Mouse (Mus musculus) liver, adult (tissue): ENCODE results near the gene Enc1.

ENCODE experiments used
- GATA4 ChIP-seq: IDR thresholded peaks from 2 replicates; pipeline ENCODE4 v1.6.1; 2014; ENCODE audit warnings: mild to moderate bottlenecking, low read length; ENCODE audit not compliant: insufficient replicate concordance

Gene Enc1

DNA sequence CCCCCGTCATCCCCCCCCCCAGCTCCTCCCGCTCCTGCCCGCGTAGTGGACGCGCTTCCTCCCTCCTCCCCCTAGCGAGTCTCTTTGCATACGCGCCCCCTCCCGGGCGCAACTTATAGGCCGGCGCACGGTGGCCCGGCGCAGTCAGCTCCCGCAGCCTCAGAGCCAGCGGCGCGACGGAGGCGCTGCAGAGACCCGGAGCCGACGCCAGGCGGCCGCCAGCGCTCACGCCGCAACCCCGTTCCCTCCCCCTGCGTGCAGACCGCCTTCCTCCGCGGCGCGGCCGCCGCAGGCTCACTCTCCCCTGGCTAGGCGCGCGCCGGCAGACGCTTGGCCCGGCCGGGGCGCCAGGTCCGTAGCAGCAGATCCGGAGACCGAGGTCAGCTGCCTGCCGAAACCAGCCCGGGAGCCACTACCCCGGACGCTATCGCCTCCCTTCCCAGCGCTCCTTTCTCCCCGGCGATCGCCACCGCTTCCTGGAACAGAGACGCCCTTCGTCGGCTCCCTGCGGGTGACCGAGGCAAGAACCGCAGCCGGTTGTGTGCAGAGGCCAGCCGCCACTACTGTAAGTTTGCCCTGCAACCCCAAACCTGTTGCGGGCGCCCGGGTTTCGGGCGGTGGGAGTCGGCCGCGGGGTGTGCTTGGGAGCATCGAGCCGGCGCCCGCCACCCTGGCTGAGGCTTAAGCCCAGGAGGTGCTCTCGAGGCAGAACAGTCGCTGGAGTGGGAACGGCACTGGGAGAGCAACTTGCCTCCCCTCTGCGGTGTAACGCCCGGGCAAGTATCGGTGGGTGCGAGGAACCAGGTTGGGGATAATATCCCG lies at the start of gene Enc1:
Gene Enc1, plus strand, starts transcription at position 141 of the 822 bp plus-strand sequence.
- TF ChIP-seq GATA4, result no peak

DNA sequence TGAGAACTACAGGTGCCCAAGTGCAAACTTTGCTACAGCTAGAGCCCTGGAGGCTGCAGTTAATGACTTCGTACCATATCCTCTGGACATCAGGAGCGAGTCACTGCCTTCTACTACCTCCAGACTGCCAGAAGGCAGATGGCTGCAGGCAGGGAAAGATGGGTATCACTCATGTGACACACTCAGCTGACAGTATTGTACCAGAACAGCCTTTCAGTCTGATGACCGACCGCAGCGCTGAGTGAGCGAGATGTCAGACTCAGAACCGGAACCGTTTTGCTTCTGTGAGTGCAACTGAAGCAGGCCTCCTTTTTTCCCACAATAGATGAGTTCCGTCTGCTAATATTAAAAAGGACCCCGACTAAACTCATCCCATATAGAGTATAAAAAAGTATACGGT lies 48.3 kb upstream of the Enc1 start:
- TF ChIP-seq GATA4, result no peak

DNA sequence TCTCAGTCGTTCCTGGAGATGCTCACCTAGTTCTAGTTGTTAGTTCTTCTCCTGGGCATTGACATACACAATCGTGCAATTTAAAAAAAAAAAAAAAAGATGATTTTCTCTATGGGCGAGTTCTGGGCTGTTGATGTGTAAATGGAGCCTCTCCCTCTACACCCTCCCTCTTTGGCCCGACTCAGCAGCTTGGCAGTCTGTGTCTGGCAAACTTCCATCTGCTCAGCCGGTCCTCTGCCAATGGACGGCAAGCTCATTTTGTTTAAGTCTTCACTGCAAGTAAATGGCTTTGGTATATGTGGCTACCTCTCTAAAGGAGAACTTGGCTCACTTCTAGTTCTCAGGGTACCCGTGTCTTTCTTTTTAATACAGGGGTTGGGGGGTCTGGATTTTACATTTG lies 47.5 kb upstream of the Enc1 start:
- no peak for TF ChIP-seq GATA4

DNA sequence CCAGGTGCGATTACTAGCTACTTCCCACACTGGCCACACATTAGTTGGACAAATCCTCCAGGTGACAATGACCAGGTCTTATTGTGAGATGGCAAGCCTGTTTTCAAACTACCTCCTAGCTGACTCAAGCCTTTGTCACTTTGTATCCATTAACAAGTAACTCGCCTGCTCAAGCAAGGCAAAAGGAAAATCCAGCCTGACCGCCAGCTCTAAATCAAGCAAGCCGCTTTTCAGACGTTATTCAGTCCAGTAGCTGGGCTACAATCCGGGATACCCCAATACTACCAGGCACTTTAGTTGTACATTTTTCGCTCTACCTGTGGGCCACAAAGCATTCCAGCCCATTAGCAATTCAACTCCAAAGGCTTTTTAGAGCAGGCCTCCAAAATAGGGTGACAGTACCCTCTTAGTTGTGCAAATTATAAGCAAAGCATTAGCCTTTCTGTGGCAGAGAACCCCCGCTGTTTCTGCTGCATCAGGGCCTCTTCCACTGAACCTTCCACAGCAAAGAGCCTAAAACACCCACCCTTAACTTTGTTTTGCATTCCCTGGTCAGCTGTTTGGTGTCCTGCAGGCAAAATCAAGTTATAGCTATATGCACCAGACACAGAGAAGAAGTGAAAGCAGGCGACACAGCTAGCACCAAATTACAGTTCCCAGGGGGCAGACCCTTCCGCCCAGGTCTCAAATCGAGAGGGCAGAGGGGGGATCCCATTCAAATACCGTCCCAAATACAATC lies 44.5 kb upstream of the Enc1 start:
- TF ChIP-seq GATA4, result no peak

DNA sequence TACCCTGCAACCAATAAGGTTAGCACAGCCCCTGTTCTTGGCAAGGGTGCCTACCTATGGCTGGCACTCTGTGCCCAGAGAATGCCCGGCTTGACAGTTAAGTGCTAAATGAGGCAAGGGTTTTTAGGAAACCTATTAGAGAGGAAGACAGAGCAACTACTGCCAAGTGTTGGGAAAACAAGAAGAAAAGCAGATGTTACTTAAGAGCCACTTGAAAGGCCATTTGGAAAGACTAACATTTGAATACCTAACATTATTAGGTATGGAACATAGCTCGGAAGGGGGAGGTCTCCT lies 44.0 kb upstream of the Enc1 start:
- no peak for TF ChIP-seq GATA4

DNA sequence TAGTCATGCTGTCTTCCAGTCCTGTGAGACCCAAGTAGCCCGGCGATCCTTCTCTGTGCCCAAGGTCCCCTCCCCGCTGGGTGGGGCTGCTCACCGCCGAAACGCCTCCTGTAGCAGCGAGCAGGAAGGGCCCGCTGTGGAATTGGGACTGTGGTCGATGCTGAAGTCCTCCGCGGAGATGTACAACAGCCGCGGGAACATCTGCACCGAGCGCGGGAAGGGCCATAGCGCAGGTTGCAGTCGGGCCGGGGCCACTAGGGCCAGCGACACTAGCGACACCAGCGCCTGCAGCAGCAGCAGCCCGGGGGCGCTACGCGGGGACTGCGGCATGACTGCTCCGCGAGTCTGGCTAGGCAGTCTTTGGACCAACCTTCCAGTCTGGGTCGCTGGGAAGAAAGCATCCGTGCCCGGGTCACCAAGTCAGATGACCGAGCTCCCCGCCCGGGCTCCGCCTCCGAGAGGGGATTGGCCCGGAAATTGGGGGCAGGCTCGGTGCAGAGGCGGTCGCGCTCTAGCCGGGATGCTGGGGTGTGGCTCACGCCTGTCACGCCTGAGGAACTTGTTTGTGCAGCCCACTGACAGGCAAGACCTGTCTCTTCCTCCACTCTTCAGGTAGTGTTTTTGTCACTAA lies 42.9 kb upstream of the Enc1 start, which contains the start of gene Hexb:
Gene Hexb, minus strand, starts transcription at position 426 of the 631 bp plus-strand sequence.
- peak; percentile 19; the same call in 1 of the 2 replicates for TF ChIP-seq GATA4

DNA sequence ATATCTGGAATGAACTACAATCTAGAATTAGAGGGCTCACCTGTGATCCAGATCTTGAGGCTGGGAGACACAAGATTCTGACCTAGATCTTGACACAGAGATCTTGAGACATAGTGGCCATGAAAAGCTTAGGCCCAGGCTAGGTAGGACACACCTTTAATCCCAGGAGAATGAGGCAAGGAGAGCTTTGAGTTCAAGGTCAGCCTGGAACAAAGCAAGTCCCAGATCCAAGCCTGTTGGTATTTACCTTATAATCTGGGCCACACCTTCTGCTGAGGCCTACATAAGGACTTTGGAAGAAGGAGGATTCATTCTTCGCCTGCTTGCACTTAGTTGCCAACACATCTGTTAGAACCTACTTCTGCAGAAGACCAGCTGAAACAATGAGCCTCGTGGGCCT lies 41.8 kb upstream of the Enc1 start:
- no peak for TF ChIP-seq GATA4

DNA sequence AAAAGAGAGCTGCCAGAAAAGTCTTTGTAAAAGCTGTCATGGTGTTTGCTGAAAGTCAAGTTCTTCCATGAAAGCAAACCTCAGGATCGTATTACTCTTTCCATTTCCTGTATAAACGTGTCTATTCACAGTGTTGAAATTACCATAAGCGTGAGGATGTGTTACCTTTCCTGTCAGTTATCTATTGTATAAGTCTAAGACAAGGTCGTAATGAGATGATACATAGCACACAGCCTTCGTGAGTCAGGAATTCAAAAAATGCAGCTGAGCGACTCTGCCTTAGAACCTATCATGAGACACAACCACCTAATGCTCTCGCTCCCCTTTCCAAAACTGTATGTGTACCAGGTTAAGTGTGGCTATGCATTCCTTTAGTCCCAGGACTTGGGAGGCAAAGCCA lies 39.8 kb upstream of the Enc1 start:
- TF ChIP-seq GATA4, result no peak

DNA sequence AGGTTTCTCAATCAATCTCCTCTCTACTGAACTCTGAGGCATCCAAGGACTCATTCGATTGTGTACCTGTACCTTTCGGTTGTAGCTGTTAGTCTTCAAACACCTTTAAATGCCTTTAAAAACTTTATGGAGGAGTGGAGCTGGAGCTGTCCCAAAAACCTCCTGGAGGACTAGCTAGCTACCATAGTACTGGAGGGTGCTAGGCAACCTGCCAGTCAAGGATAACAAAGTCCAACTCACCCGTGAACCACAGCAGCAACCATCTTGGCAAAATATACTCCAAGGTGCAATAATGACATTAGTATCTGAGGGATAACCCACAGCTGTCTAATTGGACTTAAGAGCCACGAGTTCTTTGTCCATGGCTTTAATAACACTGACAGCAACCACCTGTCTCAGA lies 39.0 kb upstream of the Enc1 start:
- no peak for TF ChIP-seq GATA4

DNA sequence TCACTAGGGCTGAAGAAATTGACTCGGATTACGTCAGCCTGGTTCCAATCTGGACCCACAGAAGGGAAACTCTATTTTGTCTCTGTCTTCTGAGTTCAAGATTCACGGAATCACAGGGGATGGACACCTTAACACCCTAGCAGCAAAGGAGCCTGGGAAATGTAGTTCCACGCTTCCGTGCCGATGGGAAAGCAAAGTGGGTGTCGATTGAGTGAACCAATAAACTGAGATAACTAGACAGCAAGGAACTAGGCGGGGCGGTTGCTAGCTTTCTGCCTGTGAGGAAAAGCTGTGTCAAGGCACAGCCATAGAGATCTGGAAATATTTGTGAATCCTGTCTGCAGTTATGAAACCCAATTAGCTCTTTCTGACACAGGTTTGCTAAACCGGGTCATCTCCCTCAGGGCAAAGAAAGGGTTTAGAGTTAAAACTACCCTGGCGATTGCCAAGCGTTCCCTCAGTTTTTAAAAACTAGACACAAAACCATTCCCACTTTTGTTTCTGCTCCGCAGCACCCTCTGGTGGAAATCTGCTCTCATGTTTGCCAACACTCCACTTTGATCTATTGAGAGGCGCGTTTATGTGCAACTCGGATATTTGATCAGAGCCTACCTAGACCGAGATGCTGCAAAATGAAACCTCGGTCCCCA lies 35.7 kb upstream of the Enc1 start:
- peak; percentile 52; the same call in 1 of the 2 replicates for TF ChIP-seq GATA4

DNA sequence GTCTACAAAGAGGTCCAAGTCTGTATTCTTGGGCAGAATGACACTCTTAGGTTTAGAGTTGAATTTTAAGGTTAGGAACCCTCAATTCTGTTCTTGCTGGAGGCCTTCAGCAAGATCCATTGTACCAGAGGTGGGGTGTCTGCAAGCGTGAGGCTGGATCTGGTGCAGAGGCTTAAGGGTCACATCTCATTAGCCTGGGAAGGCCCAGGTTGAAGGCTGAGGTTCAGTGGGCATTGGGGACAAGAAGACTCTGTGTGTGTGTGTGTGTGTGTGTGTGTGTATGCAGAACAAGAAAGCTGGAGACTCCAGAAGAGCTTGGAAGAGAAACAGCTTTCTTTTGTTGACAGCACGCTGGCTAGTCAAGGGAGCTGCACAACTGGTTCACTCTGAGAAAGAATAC lies 34.9 kb upstream of the Enc1 start:
- TF ChIP-seq GATA4, result no peak

DNA sequence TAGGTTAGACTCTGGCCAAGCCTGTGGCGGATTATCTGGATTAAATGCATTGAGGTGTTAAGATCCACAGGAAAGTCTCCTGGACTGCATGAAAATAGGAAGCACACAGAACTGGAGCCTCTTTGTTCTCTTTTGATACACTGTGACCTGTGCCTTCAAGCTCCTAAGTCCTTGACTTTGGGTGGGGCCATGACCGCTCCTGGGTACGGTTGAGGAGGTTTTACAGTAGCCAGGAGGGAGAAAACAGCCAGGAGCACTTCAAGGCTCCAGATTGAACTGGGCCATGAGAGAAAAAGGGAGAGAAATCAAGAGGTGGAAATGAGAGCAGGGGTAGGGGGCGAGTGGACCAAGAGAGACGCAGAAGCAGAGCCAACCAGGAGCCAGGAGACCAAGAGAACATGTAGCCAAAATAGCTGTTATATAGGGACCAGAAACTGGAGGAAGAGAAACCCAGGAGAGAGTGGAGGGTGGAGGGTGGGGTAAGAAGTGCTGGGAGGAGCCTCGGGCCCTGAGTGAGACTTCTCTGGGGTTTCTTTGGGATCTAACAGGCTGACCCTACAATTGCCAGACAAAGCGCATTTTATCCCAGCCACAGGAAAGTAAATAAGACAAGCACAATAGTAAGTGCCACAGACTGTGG lies 33.3 kb upstream of the Enc1 start:
- no peak for TF ChIP-seq GATA4

DNA sequence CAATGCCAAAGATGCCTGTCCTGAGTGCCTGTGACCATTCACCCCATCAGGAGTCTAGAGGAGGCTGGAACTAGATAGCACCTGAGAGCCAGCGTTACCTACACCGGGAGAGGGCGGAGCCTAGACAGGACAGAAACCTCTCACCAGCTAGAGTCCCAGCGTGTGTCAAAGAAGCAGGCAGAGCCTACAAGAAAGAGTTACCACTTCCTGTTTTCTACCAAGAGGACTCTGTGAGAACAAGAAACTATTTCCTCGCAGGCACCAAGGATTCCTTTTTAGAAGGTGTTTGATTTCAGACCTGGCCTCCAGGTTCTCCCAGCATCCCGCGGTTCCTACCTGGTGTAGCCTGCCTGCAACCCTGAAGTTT lies 32.8 kb upstream of the Enc1 start:
- TF ChIP-seq GATA4, result no peak

DNA sequence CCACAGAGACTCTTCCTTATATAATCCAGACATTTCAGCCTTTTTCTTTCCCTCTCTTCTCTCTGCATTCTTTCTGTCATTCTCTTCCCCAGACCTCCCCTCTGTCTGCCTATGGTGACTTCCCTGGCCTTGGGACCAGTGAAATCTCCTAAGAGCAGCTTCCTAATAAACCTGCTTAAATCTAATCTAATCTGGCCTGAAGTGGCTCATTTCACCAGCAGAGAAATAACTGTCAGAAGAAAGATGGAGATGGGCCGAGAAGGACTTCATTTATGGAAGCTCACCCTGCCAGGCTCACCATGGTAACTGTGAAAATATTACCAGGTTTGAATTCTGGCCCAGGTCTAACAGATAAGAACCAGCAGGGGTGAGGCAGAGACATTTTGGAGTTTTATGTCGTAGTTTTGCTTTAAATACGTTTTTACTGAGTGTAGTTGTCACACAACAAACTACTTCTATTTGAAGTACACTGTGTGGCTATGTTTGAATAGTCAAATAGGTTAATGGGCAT lies 32.4 kb upstream of the Enc1 start:
- TF ChIP-seq GATA4, result no peak
